35 mouse cellular contexts compared by ENCODE assay signal in genomic region chr17:44485337-44485736, GRCm38 (mm10).
"Had no signal": no experiment of that assay in that cellular context is flagged by ENCODE, and none has a peak within 500 bp of the region (broad histone marks: within the 10 kb centered on the region; RNA-seq: fewer than 3 reads in every experiment).

No protein-coding gene starts in this region.

- H3K4me3 ChIP-seq: heart, embryonic 10.5 days; heart, embryonic 12.5 days; heart, embryonic 13.5 days; heart, embryonic 15.5 days; hindbrain, embryonic 10.5 days; hindbrain, embryonic 12.5 days; hindbrain, embryonic 13.5 days; hindbrain, embryonic 15.5 days; intestine, embryonic 15.5 days; kidney, embryonic 15.5 days; layer of hippocampus, adult 2 months had no signal

- H3K4me1 ChIP-seq: heart, embryonic 12.5 days; heart, embryonic 13.5 days; heart, embryonic 15.5 days; hindbrain, embryonic 10.5 days; hindbrain, embryonic 13.5 days; hindbrain, embryonic 15.5 days; intestine, embryonic 15.5 days had no signal

- ATAC-seq: hindbrain, embryonic 16.5 days; hindbrain, postnatal 0 days; inflammation-experienced regulatory T-cells, adult 6 months; intestine, embryonic 15.5 days; intestine, embryonic 16.5 days; intestine, postnatal 0 days had no signal

- H3K27ac ChIP-seq: heart, embryonic 10.5 days; heart, embryonic 13.5 days; heart, embryonic 15.5 days; hindbrain, embryonic 10.5 days; hindbrain, embryonic 12.5 days; hindbrain, embryonic 13.5 days; hindbrain, embryonic 14.5 days; hindbrain, embryonic 15.5 days; hindbrain, postnatal 0 days; intestine, embryonic 15.5 days; kidney, embryonic 15.5 days; kidney, postnatal 0 days; layer of hippocampus, adult 2 months had no signal

- H3K4me2 ChIP-seq: heart, embryonic 11.5 days; heart, embryonic 12.5 days; heart, embryonic 13.5 days; heart, embryonic 15.5 days; hindbrain, embryonic 12.5 days; hindbrain, embryonic 13.5 days; hindbrain, embryonic 14.5 days; hindbrain, embryonic 15.5 days; intestine, embryonic 15.5 days; kidney, embryonic 15.5 days had no signal

- H3K9me3 ChIP-seq: heart, embryonic 10.5 days; heart, embryonic 12.5 days; heart, embryonic 13.5 days; heart, embryonic 15.5 days; hindbrain, embryonic 10.5 days; hindbrain, embryonic 12.5 days; hindbrain, embryonic 13.5 days; hindbrain, embryonic 15.5 days; intestine, embryonic 15.5 days; kidney, embryonic 15.5 days had no signal

- H3K36me3 ChIP-seq: heart, embryonic 10.5 days; heart, embryonic 12.5 days; heart, embryonic 13.5 days; heart, embryonic 15.5 days; hindbrain, embryonic 10.5 days; hindbrain, embryonic 12.5 days; hindbrain, embryonic 13.5 days; hindbrain, embryonic 15.5 days; intestine, embryonic 15.5 days; kidney, embryonic 15.5 days had no signal

- H3K9ac ChIP-seq: heart, embryonic 12.5 days; heart, embryonic 13.5 days; heart, embryonic 15.5 days; hindbrain, embryonic 12.5 days; hindbrain, embryonic 13.5 days; hindbrain, embryonic 14.5 days; hindbrain, embryonic 15.5 days; intestine, embryonic 15.5 days; kidney, embryonic 15.5 days had no signal

- DNase-seq: heart, postnatal 10 days; heart, postnatal 14 days; heart, postnatal 36 days; heart, postnatal 4 days; kidney, adult 11 months; kidney, adult 18-20 months; kidney, adult 2 months; kidney, adult 8-10 months; kidney, adult 9 months; kidney, postnatal 10 days; kidney, postnatal 14 days; kidney, postnatal 25 days; kidney, postnatal 36 days; kidney, postnatal 4 days; layer of hippocampus, adult 9-11 months; layer of hippocampus, postnatal 36 days had no signal

- H3K27me3 ChIP-seq: heart, embryonic 12.5 days; heart, embryonic 13.5 days; heart, embryonic 15.5 days; hindbrain, embryonic 12.5 days; hindbrain, embryonic 13.5 days; hindbrain, embryonic 15.5 days; intestine, embryonic 15.5 days; kidney, embryonic 15.5 days had no signal
